Mouse (Mus musculus) retina, adult 2 months (tissue): ENCODE measurements around the gene Tm9sf2.

ENCODE experiments used
- DNase-seq: peaks from one replicate; pipeline ENCODE4 v3.0.0-alpha.2; 2012; ENCODE audit warnings: low read depth, low spot score

The Tm9sf2 gene

GRCm38 (mm10) chr14:122176263-122176798 is 69.5 kb downstream of the Tm9sf2 start:
- no peak for DNase-seq

- DNase-seq: no peak
These were observed 72.4 kb downstream of the Tm9sf2 start for GRCm38 (mm10) chr14:122179262-122179661.

- DNase-seq: peak; percentile 66
These were observed 74.4 kb downstream of the Tm9sf2 start, which contains the start of gene Clybl for GRCm38 (mm10) chr14:122181078-122181814. TSS of gene Clybl (plus strand) at chr14:122181704.

- no peak for DNase-seq
These were observed 74.9 kb downstream of the Tm9sf2 start for GRCm38 (mm10) chr14:122181815-122182157.

GRCm38 (mm10) chr14:122182220-122182619 is 75.4 kb downstream of the Tm9sf2 start:
- DNase-seq: no peak

GRCm38 (mm10) chr14:122183974-122184373 is 77.1 kb downstream of the Tm9sf2 start:
- no peak for DNase-seq

- no peak for DNase-seq
These were observed 81.4 kb downstream of the Tm9sf2 start for GRCm38 (mm10) chr14:122188250-122188649.

- DNase-seq: no peak
These were observed 83.1 kb downstream of the Tm9sf2 start for GRCm38 (mm10) chr14:122189901-122190300.

- no peak for DNase-seq
These were observed 83.7 kb downstream of the Tm9sf2 start for GRCm38 (mm10) chr14:122190527-122190926.

- peak; percentile 16 for DNase-seq
These were observed 84.2 kb downstream of the Tm9sf2 start for GRCm38 (mm10) chr14:122190941-122191510.

- no peak for DNase-seq
These were observed 87.8 kb downstream of the Tm9sf2 start for GRCm38 (mm10) chr14:122194630-122195029.

GRCm38 (mm10) chr14:122196851-122197250 is 90.0 kb downstream of the Tm9sf2 start:
- no peak for DNase-seq

- DNase-seq: no peak
These were observed 93.5 kb downstream of the Tm9sf2 start for GRCm38 (mm10) chr14:122200247-122200885.

- DNase-seq: no peak
These were observed 102.3 kb downstream of the Tm9sf2 start for GRCm38 (mm10) chr14:122209177-122209576.
